Mouse (Mus musculus): ENCODE results near the gene Ppp1r11. TPM values are rescaled to one million over a fixed set of nuclear protein-coding genes. Genes with fewer than 3 reads are reported as not detected.

Ppp1r11 gene
- total and polyA plus RNA-seq, 2 experiments from 2014 or later = 54.0 to 143 TPM

DNA sequence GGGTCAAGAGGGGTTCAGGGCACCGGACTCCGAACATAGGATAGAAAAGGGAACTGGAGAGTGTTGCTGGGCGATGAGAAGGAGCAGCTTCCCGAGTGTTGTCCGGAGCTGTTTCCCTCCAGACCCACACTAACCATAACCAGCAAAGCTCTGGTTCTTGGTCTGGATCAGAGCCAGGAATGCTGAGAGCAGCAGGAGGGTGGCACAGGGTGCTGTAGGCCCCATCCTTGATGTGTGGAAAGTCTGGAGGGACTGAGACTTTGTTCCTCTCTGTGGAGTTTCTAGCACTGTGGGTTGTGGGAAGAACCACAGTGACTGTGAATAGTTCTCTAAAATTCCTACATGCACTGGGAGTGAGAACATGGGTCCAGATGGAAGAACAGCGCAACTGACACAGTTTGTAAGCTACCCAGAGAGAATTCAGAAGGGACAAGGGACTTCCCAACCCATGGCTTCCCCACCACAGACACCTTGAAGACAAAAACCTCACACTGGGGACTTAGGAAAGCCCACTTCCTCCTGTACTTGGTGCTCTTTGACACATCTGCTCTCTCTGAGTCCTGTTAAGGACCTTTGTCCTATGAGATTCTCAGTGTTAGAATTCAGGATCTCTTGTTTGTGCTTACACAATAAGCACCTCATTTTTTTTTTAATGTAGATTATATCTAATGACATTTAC, 19.8 kb upstream of the Ppp1r11 start:
- H3K9ac ChIP-seq (replicated peaks; ENCODE audit: low read length, poor library complexity, severe bottlenecking) = no peak overlapping the region
- no peak overlapping the region for H3K4me2 ChIP-seq (ENCODE audit: low read depth, low read length, poor library complexity, severe bottlenecking)
- ATAC-seq (ENCODE audit: low FRiP score) (no peak), DNase-seq (ENCODE audit: low spot score) (no peak)
- no peaks in the 10 kb centered on the region for H3K27me3 ChIP-seq (ENCODE audit: insufficient read depth, low read length)
- no peaks in the 10 kb centered on the region for H3K4me1 ChIP-seq (ENCODE audit: insufficient read depth, low read length)
- no peak overlapping the region for H3K27ac ChIP-seq (ENCODE audit: low read depth, low read length)
- no peaks in the 10 kb centered on the region for H3K9me3 ChIP-seq (ENCODE audit: low read length)
- 90% methylated on average over 6 of the region's 6 CpGs for WGBS
- H3K4me3 ChIP-seq (ENCODE audit: low read depth, low read length) = no peak overlapping the region
- TF ChIP-seq CTCF (IDR thresholded peaks at IDR 0.05) = no peak
- no peaks in the 10 kb centered on the region for H3K36me3 ChIP-seq (ENCODE audit: insufficient read depth, low read length)

DNA sequence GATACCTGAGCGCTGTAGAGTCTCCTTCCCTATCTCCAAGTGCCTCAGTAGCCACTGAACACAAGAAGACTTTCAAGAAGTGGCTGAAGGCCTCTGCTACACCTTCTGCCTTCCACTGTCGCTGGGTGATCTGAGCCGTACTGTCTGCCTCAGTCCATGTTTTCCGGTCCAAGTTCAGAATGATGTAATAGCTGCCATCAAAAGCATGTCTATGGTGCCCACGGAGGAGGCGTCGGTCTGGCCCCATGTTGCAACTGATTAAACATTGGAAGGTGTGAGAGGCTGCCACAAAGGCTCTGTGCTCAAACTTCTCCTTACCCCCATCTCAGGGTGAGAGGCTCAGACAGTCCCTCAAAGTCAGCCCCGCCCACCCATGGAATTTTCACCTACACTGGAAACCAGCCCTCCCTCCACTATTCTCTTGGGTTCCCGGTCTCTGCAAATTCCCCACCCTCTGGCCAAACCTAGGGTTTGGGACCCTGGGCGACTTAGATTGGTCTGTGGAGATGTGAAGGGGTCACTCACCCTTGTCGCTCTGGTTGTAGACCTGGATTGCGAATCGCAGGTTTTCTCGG, 18.9 kb upstream of the Ppp1r11 start:
- no peak for TF ChIP-seq CTCF (IDR thresholded peaks at IDR 0.05)
- H3K9ac ChIP-seq (replicated peaks; ENCODE audit: low read length, poor library complexity, severe bottlenecking) = no peak overlapping the region
- H3K27me3 ChIP-seq (ENCODE audit: insufficient read depth, low read length) = no peaks in the 10 kb centered on the region
- 84% methylated on average over 14 of the region's 14 CpGs for WGBS
- H3K9me3 ChIP-seq (ENCODE audit: low read length) = no peaks in the 10 kb centered on the region
- no peak overlapping the region for H3K4me3 ChIP-seq (ENCODE audit: low read depth, low read length)
- H3K4me1 ChIP-seq (ENCODE audit: insufficient read depth, low read length) = no peaks in the 10 kb centered on the region
- H3K36me3 ChIP-seq (ENCODE audit: insufficient read depth, low read length) = no peaks in the 10 kb centered on the region
- DNase-seq (ENCODE audit: low spot score) (no peak), ATAC-seq (ENCODE audit: low FRiP score) (no peak)
- no peak overlapping the region for H3K4me2 ChIP-seq (ENCODE audit: low read depth, low read length, poor library complexity, severe bottlenecking)
- H3K27ac ChIP-seq (ENCODE audit: low read depth, low read length) = no peak overlapping the region

DNA sequence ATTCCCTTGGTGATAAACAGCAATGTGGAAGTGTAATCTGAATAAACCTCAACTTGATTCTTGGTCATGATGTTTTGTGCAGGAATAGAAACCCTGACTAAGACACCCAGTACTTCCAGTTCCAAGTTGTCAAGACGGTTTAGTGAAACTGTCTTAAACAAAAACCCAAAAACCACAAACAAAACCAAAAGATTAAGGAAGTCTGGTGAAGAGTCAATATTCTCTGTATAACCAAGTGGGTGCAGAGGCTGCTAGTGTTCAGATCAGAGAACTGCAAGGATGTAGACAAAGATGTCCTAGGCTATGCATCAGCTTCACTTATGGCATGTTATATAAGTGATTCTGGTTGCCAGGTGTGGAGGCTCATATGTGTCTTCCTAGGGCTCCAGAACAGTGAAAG, 15.3 kb upstream of the Ppp1r11 start:
- H3K4me1 ChIP-seq (ENCODE audit: insufficient read depth, low read length) = no peaks in the 10 kb centered on the region
- ATAC-seq (ENCODE audit: low FRiP score) = no peak
- H3K27me3 ChIP-seq (ENCODE audit: insufficient read depth, low read length) = no peaks in the 10 kb centered on the region
- no peak for DNase-seq (ENCODE audit: low spot score)
- WGBS = 89% methylated on average over 1 of the region's 1 CpGs
- no peak overlapping the region for H3K9ac ChIP-seq (replicated peaks; ENCODE audit: low read length, poor library complexity, severe bottlenecking)
- H3K27ac ChIP-seq (ENCODE audit: low read depth, low read length) = no peak overlapping the region
- H3K9me3 ChIP-seq (ENCODE audit: low read length) = no peaks in the 10 kb centered on the region
- H3K4me2 ChIP-seq (ENCODE audit: low read depth, low read length, poor library complexity, severe bottlenecking) = no peak overlapping the region
- no peaks in the 10 kb centered on the region for H3K36me3 ChIP-seq (ENCODE audit: insufficient read depth, low read length)
- no peak overlapping the region for H3K4me3 ChIP-seq (ENCODE audit: low read depth, low read length)
- TF ChIP-seq CTCF (IDR thresholded peaks at IDR 0.05) = no peak

DNA sequence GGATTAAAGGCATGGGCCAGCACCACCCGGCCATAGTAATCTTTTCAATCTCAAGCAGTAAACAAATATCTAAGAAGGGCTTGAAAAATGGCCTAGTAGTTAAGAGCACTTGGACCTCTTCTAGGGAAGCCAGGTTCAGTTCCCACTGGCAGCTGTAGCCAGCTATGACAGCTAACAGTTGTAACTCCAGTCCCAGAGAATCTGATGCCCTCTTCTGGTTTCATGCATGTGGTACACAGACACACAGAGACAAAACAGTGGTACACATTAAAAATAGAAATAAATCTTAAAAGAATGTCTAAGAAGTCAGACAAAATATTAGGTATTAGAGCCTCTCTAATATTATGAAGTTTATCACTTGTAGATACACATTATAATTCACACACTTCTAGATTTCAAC, 9.6 kb upstream of the Ppp1r11 start:
- peak; percentile 49 for TF ChIP-seq CTCF (IDR thresholded peaks at IDR 0.05)
- H3K9ac ChIP-seq (replicated peaks; ENCODE audit: low read length, poor library complexity, severe bottlenecking) = no peak overlapping the region
- H3K36me3 ChIP-seq (ENCODE audit: insufficient read depth, low read length) = no peaks in the 10 kb centered on the region
- 74% methylated on average over 1 of the region's 1 CpGs for WGBS
- no peaks in the 10 kb centered on the region for H3K9me3 ChIP-seq (ENCODE audit: low read length)
- H3K4me2 ChIP-seq (ENCODE audit: low read depth, low read length, poor library complexity, severe bottlenecking) = no peak overlapping the region
- ATAC-seq (ENCODE audit: low FRiP score) (no peak), DNase-seq (ENCODE audit: low spot score) (no peak)
- no peak overlapping the region for H3K27ac ChIP-seq (ENCODE audit: low read depth, low read length)
- H3K4me3 ChIP-seq (ENCODE audit: low read depth, low read length) = no peak overlapping the region
- H3K4me1 ChIP-seq (ENCODE audit: insufficient read depth, low read length) = peaks cover 6% of the 10 kb centered on the region; the same call in 1 of the 2 replicates
- H3K27me3 ChIP-seq (ENCODE audit: insufficient read depth, low read length) = no peaks in the 10 kb centered on the region

DNA sequence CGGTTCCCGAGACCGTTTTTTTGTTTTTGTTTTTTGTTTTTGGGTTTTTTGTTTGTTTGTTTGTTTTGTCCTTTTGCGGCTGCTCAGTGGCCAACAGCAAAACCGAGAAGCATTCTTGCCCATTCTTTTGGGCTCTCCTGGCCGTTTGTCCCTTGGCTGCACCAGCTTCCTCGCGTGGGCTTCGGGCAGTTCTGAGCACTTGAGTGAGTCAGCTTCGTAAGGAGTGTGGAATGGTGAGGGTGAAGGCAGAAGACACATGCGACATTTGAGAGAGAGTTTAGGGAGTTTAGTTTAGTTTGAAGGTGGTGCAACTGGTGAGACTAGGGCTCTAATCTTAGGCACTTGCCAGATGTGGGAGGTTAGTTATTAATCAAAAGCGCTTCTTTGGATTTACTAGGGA, 7.3 kb upstream of the Ppp1r11 start:
- Histone ChIP-seq H3K36me3 (ENCODE audit: insufficient read depth, low read length) (no peaks in the 10 kb centered on the region), H3K9ac (replicated peaks; ENCODE audit: low read length, poor library complexity, severe bottlenecking) (peak overlapping the region; percentile 69), H3K27me3 (ENCODE audit: insufficient read depth, low read length) (no peaks in the 10 kb centered on the region), H3K4me2 (ENCODE audit: low read depth, low read length, poor library complexity, severe bottlenecking) (peak overlapping the region; percentile 67), H3K4me3 (ENCODE audit: low read depth, low read length) (peak overlapping the region; percentile 68), H3K9me3 (ENCODE audit: low read length) (no peaks in the 10 kb centered on the region), H3K27ac (ENCODE audit: low read depth, low read length) (peak overlapping the region; percentile 73; the same call in 1 of the 2 replicates), H3K4me1 (ENCODE audit: insufficient read depth, low read length) (peaks cover 6% of the 10 kb centered on the region; the same call in 1 of the 2 replicates)
- TF ChIP-seq CTCF (IDR thresholded peaks at IDR 0.05) = no peak
- WGBS = 7% methylated on average over 12 of the region's 12 CpGs
- ATAC-seq (ENCODE audit: low FRiP score) (no peak), DNase-seq (ENCODE audit: low spot score) (no peak)

DNA sequence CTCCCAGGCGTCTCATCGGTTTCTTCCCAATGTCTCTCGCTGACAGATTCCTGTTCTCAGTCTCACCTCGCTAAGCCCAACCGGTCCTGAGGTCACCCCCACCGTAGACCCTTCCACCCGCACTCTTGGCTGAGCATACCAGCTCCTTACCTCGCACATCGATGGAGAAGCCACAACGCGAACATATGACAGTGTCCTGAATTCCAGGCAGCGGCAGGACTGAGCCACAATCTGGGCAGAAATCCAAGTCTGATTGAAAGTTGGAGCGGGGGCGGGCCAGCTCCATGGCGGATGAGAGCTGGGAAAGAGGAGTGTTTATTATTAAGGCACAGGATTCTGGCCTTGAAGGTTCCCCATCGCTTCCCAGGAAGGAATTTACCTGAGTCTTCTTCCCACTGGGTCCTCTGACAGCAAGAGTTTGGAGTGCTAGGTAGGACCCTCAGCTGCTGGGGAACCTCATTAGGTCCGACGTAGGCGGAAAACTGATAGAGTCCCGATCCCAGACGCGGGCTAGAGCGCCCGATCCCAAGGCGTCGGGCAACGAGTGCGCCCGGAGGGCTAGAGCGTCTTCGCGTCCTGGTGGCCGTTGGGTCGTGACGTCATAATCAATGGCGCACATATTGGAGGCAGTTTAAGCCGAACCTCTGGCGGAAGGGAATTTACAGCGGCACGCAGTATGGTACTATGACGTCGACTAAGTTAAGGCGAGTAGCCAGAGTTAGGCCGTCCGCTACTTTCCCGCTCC, 6.6 kb upstream of the Ppp1r11 start, which contains the start of the genes Znrd1 and Znrd1as:
Znrd1 (minus strand) TSS at position 561 of the 745 bp plus-strand sequence.
Znrd1as (plus strand) TSS at position 594 of the 745 bp plus-strand sequence.
- ATAC-seq (ENCODE audit: low FRiP score) = peak; percentile 99
- no peaks in the 10 kb centered on the region for H3K36me3 ChIP-seq (ENCODE audit: insufficient read depth, low read length)

More for the DNA sequence above, 6.6 kb upstream of the Ppp1r11 start, which contains the start of the genes Znrd1 and Znrd1as:
- Histone ChIP-seq H3K4me1 (ENCODE audit: insufficient read depth, low read length) (peaks cover 6% of the 10 kb centered on the region; the same call in 1 of the 2 replicates), H3K9me3 (ENCODE audit: low read length) (no peaks in the 10 kb centered on the region), H3K9ac (replicated peaks; ENCODE audit: low read length, poor library complexity, severe bottlenecking) (peak within 1 kb of the TSS; percentile 79), H3K27me3 (ENCODE audit: insufficient read depth, low read length) (no peaks in the 10 kb centered on the region), H3K4me3 (ENCODE audit: low read depth, low read length) (peak within 1 kb of the TSS; percentile 68), H3K4me2 (ENCODE audit: low read depth, low read length, poor library complexity, severe bottlenecking) (peak within 1 kb of the TSS; percentile 67), H3K27ac (ENCODE audit: low read depth, low read length) (peak within 1 kb of the TSS; percentile 73)
- TF ChIP-seq CTCF (IDR thresholded peaks at IDR 0.05) = no peak; the same call in 1 of the 2 replicates
- WGBS = under 1% methylated on average over 46 of the region's 46 CpGs
- DNase-seq (ENCODE audit: low spot score) = peak; percentile 100

Data from midbrain, postnatal 0 days (tissue).